In the genomic region with DNA sequence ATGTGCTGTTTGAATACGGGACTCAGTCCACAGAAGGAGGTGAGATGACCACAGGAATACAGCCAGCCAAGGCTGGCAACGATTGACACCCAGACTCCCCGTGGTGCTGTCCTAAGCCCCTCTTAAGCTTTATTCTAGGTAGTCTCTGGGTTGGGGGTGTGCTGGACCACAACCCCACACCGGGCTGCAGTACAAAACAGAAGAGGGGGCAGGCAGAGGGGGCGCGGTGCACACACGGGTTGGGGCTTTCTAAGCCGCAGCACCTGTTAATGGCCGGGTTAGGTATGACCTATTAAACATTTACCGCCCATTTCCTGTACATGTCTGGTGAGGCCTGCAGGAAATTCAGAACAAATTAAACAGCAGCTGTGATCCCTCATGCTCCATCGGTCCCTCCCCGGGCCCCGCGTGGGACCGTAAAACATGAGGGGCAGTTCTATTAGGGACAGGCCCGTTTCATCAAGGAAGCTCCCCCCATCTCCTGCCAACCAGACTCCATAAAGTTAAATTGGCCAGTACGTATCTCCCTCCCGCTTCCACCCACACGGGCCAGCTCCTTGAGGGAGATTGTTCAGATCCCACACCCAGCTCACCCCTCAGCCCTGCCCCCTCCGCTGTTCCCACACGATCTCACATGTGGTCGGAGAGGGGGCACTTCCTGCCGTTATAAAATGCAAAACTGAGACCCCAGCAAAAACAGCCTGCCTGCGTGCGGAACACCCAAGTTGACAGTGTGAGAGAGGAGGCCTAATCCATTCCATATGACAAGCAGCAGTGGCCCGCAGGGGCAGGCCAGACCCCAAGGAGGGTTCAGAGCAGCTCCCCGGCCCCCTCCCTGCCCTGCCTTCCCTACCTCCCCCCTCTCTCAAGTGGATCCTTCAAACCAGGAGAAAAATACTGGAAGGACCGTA, we compare ENCODE assay signal across 8 mouse cellular contexts.
A peak's percentile ranks its signal among the peaks of the same experiment; 100 is the strongest.
DNase-seq lines count a peak whose midpoint lies in the region; ATAC-seq and TF ChIP-seq lines count a peak whose summit lies in the region.

No protein-coding gene starts in this region.

- peaks cover 44% of the 10 kb centered on the region for H3K4me1 ChIP-seq in forebrain, embryonic 15.5 days
- peaks cover 46% of the 10 kb centered on the region for H3K4me1 ChIP-seq in kidney, embryonic 14.5 days (ENCODE audit: control insufficient read depth, insufficient read depth, low read length)
- peaks cover 17% of the 10 kb centered on the region for H3K4me1 ChIP-seq in midbrain, postnatal 0 days (ENCODE audit: insufficient read depth, low read length)

- peak overlapping the region; percentile 7; the same call in 1 of the 2 replicates for H3K4me3 ChIP-seq in forebrain, embryonic 15.5 days
- H3K4me3 ChIP-seq in kidney, embryonic 14.5 days (ENCODE audit: low read length), result peak overlapping the region; percentile 14; the same call in 1 of the 2 replicates
- H3K4me3 ChIP-seq in midbrain, postnatal 0 days (ENCODE audit: low read depth, low read length), result no peak overlapping the region

- peak; percentile 46; the same call in 1 of the 2 replicates for ATAC-seq in forebrain, embryonic 15.5 days (replicated peaks)
- ATAC-seq in kidney, embryonic 14.5 days (ENCODE audit: low FRiP score, low TSS enrichment), result peak; percentile 90
- no peak for ATAC-seq in midbrain, postnatal 0 days (ENCODE audit: low FRiP score)

- peak; percentile 94 for DNase-seq in heart, adult 11 months
- DNase-seq in heart, postnatal 25 days (ENCODE audit: low spot score), result no peak
- no peak for DNase-seq in midbrain, postnatal 0 days (ENCODE audit: low spot score)
- DNase-seq in layer of hippocampus, adult 11-12 months (ENCODE audit: low spot score), result no peak
- DNase-seq in left cerebral cortex, postnatal 36 days (ENCODE audit: low spot score in 2 of 2), result no peak
- no peak for DNase-seq in adrenal gland, adult 2 months

- H3K4me2 ChIP-seq in forebrain, embryonic 15.5 days (replicated peaks), result peak overlapping the region; percentile 34
- peak overlapping the region; percentile 43 for H3K4me2 ChIP-seq in kidney, embryonic 14.5 days (replicated peaks; ENCODE audit: low read depth, low read length)
- peak overlapping the region; percentile 3; the same call in 1 of the 2 replicates for H3K4me2 ChIP-seq in midbrain, postnatal 0 days (ENCODE audit: low read depth, low read length, poor library complexity, severe bottlenecking)

- whole genome bisulfite sequencing in forebrain, embryonic 15.5 days, result 33% methylated on average over 28 of the region's 28 CpGs
- 1% methylated on average over 28 of the region's 28 CpGs for WGBS in kidney, embryonic 14.5 days
- WGBS in midbrain, postnatal 0 days, result 33% methylated on average over 28 of the region's 28 CpGs

- no peak overlapping the region for H3K27ac ChIP-seq in forebrain, embryonic 15.5 days (replicated peaks)
- peak overlapping the region; percentile 98 for H3K27ac ChIP-seq in kidney, embryonic 14.5 days (ENCODE audit: low read depth, low read length)
- no peak overlapping the region for H3K27ac ChIP-seq in midbrain, postnatal 0 days (ENCODE audit: low read depth, low read length)

- no peaks in the 10 kb centered on the region for H3K9me3 ChIP-seq in forebrain, embryonic 15.5 days
- H3K9me3 ChIP-seq in kidney, embryonic 14.5 days (ENCODE audit: control insufficient read depth, low read length), result no peaks in the 10 kb centered on the region
- no peaks in the 10 kb centered on the region for H3K9me3 ChIP-seq in midbrain, postnatal 0 days (ENCODE audit: low read length)

- H3K27me3 ChIP-seq in forebrain, embryonic 15.5 days, result no peaks in the 10 kb centered on the region
- H3K27me3 ChIP-seq in kidney, embryonic 14.5 days (ENCODE audit: control insufficient read depth, insufficient read depth, low read length), result no peaks in the 10 kb centered on the region
- no peaks in the 10 kb centered on the region for H3K27me3 ChIP-seq in midbrain, postnatal 0 days (ENCODE audit: insufficient read depth, low read length)

- intact Hi-C loops in heart, postnatal 25 days (cut with DNase I), result no loop called here
- intact Hi-C loops in left cerebral cortex, postnatal 36 days (cut with DNase I), result no loop called here

- no peak overlapping the region for H3K9ac ChIP-seq in forebrain, embryonic 15.5 days (replicated peaks)
- H3K9ac ChIP-seq in kidney, embryonic 14.5 days (ENCODE audit: low read depth, low read length), result peak overlapping the region; percentile 40
- H3K9ac ChIP-seq in midbrain, postnatal 0 days (replicated peaks; ENCODE audit: low read length, poor library complexity, severe bottlenecking), result no peak overlapping the region

- no peak for TF ChIP-seq CTCF in midbrain, postnatal 0 days (IDR thresholded peaks at IDR 0.05)

- no peaks in the 10 kb centered on the region for H3K36me3 ChIP-seq in forebrain, embryonic 15.5 days
- H3K36me3 ChIP-seq in kidney, embryonic 14.5 days (ENCODE audit: control insufficient read depth, insufficient read depth, low read length), result no peaks in the 10 kb centered on the region
- no peaks in the 10 kb centered on the region for H3K36me3 ChIP-seq in midbrain, postnatal 0 days (ENCODE audit: insufficient read depth, low read length)
